Mouse (Mus musculus) cerebellum, adult 2 months (tissue): ENCODE data around the gene Lpo.
A peak's percentile ranks its signal among the peaks of the same experiment; 100 is the strongest.

Experiments
- CTCF ChIP-seq: fragments of 200-500 bp; IDR thresholded peaks from 2 replicates; pipeline ENCODE4 v1.5.1; 2011; ENCODE audit warnings: low read depth, mild to moderate bottlenecking, control low read depth, low read length, moderate library complexity, borderline replicate concordance; ENCODE audit not compliant: insufficient read depth
- POLR2A ChIP-seq: fragments of 200-500 bp; IDR thresholded peaks from 2 replicates; pipeline ENCODE4 v1.6.1; 2011; ENCODE audit warnings: low read length, control low read depth, borderline replicate concordance; ENCODE audit not compliant: insufficient read depth

DNA sequence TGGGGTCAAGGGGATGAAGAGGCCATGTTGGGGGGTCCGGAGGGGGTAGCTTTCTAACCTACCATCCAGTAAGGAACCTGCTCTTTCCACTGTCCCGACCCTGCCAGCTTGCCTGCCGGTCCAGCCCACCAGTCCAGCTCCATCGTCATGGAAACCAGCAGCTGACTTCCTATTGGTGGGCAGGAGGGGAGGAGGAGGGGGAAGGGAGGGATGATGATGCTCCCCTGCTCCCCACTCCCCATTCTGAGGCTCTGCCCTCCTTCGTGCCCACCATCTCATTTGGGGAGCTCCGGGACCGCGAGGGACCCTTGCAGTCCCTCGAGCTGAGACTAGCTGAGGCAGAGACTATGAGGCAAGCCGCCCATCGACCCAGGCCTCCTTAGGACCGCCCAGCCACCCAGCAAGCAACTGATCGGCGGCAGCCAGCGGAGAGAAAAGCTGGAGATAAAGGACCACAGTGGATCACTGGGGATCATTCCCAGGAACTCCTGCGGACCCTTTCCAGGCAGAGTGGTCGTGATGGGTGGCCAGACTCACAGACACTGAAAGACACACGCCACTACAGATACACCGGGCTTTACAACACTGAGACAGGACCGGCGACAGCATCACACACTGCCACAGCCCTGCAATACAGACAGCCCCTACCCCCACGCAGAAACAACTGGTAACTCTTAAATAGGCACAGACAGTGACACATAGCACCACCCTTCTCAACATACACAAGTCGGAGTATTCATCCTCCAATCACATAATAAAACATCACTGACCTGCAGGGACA lies 67.6 kb downstream of the Lpo start, which contains the start of gene Tspoap1:
- TF ChIP-seq CTCF (no peak), POLR2A (peak; percentile 70; the same call in 1 of the 2 replicates)
